ENCODE assay signal across 16 mouse cellular contexts in the genomic region with DNA sequence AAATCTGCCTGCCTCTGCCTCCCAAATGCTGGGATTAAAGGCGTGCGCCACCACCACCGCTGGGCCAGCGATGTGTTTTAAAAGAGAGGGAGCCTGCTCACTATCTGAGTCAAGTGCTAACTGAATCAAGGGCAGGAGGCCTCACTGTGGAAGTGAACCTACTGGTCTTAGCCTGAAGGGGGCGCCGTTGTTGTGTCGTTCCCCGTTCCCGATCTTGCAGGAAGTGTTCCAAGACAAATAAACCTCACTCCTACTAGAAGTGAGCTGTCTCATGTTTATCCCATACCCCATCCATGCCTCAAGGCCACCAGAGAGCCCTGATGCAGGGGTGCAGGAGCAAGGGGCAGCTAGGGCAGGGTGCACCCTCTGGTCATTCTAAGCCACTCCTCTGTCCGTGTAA. TPM values are rescaled to one million over a fixed set of nuclear protein-coding genes. Genes with fewer than 3 reads are reported as not detected.
A peak's percentile ranks its signal among the peaks of the same experiment; 100 is the strongest.
DNase-seq lines count a peak whose midpoint lies in the region; TF ChIP-seq lines count a peak whose summit lies in the region.
"Had no signal": no experiment of that assay in that cellular context is flagged by ENCODE, and none has a peak within 500 bp of the region (broad histone marks: within the 10 kb centered on the region; RNA-seq: fewer than 3 reads in every experiment).

No protein-coding gene starts in this region.

- WGBS in bone marrow, adult 2 months = 69% methylated on average over 10 of the region's 10 CpGs

- H3K27ac ChIP-seq in gastrocnemius, adult 2 months = no peak overlapping the region
- H3K27ac ChIP-seq in layer of hippocampus, adult 2 months = no peak overlapping the region
- H3K27ac ChIP-seq in bone marrow, adult 2 months (ENCODE audit: control insufficient read depth, insufficient read depth, low read depth, low read length, poor library complexity) = no peak overlapping the region
- H3K27ac ChIP-seq: embryonic facial prominence, embryonic 10.5 days; liver, embryonic 13.5 days had no signal

- no peak for DNase-seq in gastrocnemius, adult 2 months
- DNase-seq in gastrocnemius, postnatal 4 days (ENCODE audit: low spot score in 2 of 2) = no peak
- DNase-seq in layer of hippocampus, adult 2 months (ENCODE audit: low spot score in 2 of 2) = no peak
- no peak for DNase-seq in layer of hippocampus, postnatal 25 days (ENCODE audit: extremely low spot score in 1 of 2, low spot score in 1 of 2)
- DNase-seq in right cerebral cortex, postnatal 14 days = peak; percentile 3
- DNase-seq in right cerebral cortex, adult 2 months (ENCODE audit: low spot score in 2 of 2) = no peak
- no peak for DNase-seq in embryo, embryonic 11 days
- DNase-seq: adrenal gland, postnatal 14 days; cerebellum, adult 9-11 months; liver, embryonic 13.5 days had no signal

- no peak overlapping the region for H3K4me3 ChIP-seq in gastrocnemius, adult 2 months
- no peak overlapping the region for H3K4me3 ChIP-seq in layer of hippocampus, adult 2 months
- H3K4me3 ChIP-seq in bone marrow, adult 2 months (replicated peaks; ENCODE audit: control insufficient read depth, low read depth, low read length) = no peak overlapping the region
- H3K4me3 ChIP-seq: embryonic facial prominence, embryonic 10.5 days; erythroblast, embryonic 14.5 days; heart, embryonic 12.5 days; liver, embryonic 13.5 days had no signal

- intact Hi-C loops in gastrocnemius, adult 2 months (cut with DNase I) = no loop called here

- no peaks in the 10 kb centered on the region for H3K4me1 ChIP-seq in bone marrow, adult 2 months (ENCODE audit: control insufficient read depth, insufficient read depth, low read length)
- H3K4me1 ChIP-seq: embryonic facial prominence, embryonic 10.5 days; heart, embryonic 12.5 days; liver, embryonic 13.5 days had no signal

- no peak for TF ChIP-seq POLR2A in bone marrow, adult 2 months (IDR thresholded peaks at IDR 0.05; ENCODE audit: borderline replicate concordance, control insufficient read depth, low read depth, low read length)

- TF ChIP-seq CTCF in gastrocnemius, adult 2 months (IDR thresholded peaks at IDR 0.05) = peak; percentile 47
- TF ChIP-seq CTCF in layer of hippocampus, adult 2 months (conservative IDR thresholded peaks at IDR 0.05) = 0 out of 2 replicates have a peak, but pooled peaks have one; percentile 17
- 0 out of 2 replicates have a peak, but pooled peaks have one; percentile 14 for TF ChIP-seq CTCF in bone marrow, adult 2 months (IDR thresholded peaks at IDR 0.05; ENCODE audit: control insufficient read depth, insufficient read depth, low read length)

RNA-seq across cellular contexts. Expression of a gene that starts 16.1 kb away (rescaled TPM):
- total RNA-seq in gastrocnemius, adult 2 months (2021) = 10 to 100 TPM; 36.4 to 46.9 TPM
- 100 to 1,000 TPM; 163 to 174 TPM for total RNA-seq in gastrocnemius, postnatal 4 days (2021)
- 10 to 100 TPM in 1 of 2 experiments, 1 to 10 TPM in 1; 9.1 to 11.6 TPM for total RNA-seq in layer of hippocampus, adult 2 months (2021)
- total RNA-seq in layer of hippocampus, postnatal 25 days (2021) = 10 to 100 TPM in 1 of 2 experiments, 1 to 10 TPM in 1; 8.5 to 10.3 TPM
- polyA plus RNA-seq in bone marrow, adult 2 months (2011; ENCODE audit: insufficient read depth, insufficient read length, low replicate concordance, missing spikeins) = 1.00 and 2.2 TPM in 2 replicates
- total RNA-seq: hematopoietic stem cell, adult 5-6 weeks had no signal
- polyA plus RNA-seq: G1E had no signal
